Mouse (Mus musculus) lung, adult 2 months (tissue): ENCODE data around the gene Eif2b5. TPM values are rescaled to one million over a fixed set of nuclear protein-coding genes. Genes with fewer than 3 reads are reported as not detected.
A peak's percentile ranks its signal among the peaks of the same experiment; 100 is the strongest.

Source experiments
- DNase-seq: peaks from one replicate; pipeline ENCODE4 v3.0.0; 2022
- H3K4me1 ChIP-seq: fragments of 200-500 bp; 2 replicates; pipeline ENCODE4 v1.6.1; 2011; ENCODE audit warnings: low read length; ENCODE audit not compliant: control insufficient read depth, insufficient read depth
- H3K4me3 ChIP-seq: fragments of 200-500 bp; replicated peaks from 2 replicates; pipeline ENCODE3; 2011; ENCODE audit warnings: low read depth, mild to moderate bottlenecking, control low read depth, low read length; ENCODE audit errors: extremely low read depth
- CTCF ChIP-seq: fragments of 200-500 bp; IDR thresholded peaks from 2 replicates; pipeline ENCODE4 v1.5.1; 2011; ENCODE audit warnings: mild to moderate bottlenecking, low read length, control low read depth; ENCODE audit not compliant: insufficient read depth
- POLR2A ChIP-seq: fragments of 200-500 bp; IDR thresholded peaks from 2 replicates; pipeline ENCODE4 v1.6.1; 2011; ENCODE audit warnings: low read depth, mild to moderate bottlenecking, control low read depth, low read length, borderline replicate concordance; ENCODE audit errors: extremely low read depth
- WGBS: fragments of 180-500 bp; shearing (Covaris S2); methylation state at CpG from one replicate; pipeline ENCODE4 v1.1.7; 2018; 5-methylcytosine and 5-hydroxymethylcytosine counted together
- polyA plus RNA-seq: library from polyadenylated mRNA; depleted of rRNA; stranded (reverse); fragments of >200 nt; gene quantifications from 2 replicates; pipeline ENCODE4 v1.2.3, GENCODE M21; 2012; rRNA removed

The Eif2b5 gene
- polyA plus RNA-seq, 1 experiment: 24.7 TPM

- H3K4me3 ChIP-seq: peak within 1 kb of the TSS; percentile 93
- TF ChIP-seq CTCF (no peak), POLR2A (peak; percentile 95; the same call in 1 of the 2 replicates)
- WGBS: under 1% methylated on average over 56 of the region's 56 CpGs
- H3K4me1 ChIP-seq: peaks cover 4% of the 10 kb centered on the region
- peak; percentile 95 for DNase-seq
These were observed 49.7 kb downstream of the Eif2b5 start, which contains the start of gene Abcf3 for GRCm38 (mm10) chr16:20548096-20548948. Gene Abcf3, plus strand, starts transcription at chr16:20548577.

GRCm38 (mm10) chr16:20549161-20549560 is 50.5 kb downstream of the Eif2b5 start:
- Histone ChIP-seq H3K4me1 (peaks cover 4% of the 10 kb centered on the region), H3K4me3 (peak overlapping the region; percentile 93)
- TF ChIP-seq CTCF: no peak
- TF ChIP-seq POLR2A: no peak
- WGBS: 42% methylated on average over 9 of the region's 9 CpGs
- no peak for DNase-seq

- WGBS: 97% methylated on average over 5 of the region's 5 CpGs
- TF ChIP-seq POLR2A (no peak), CTCF (no peak)
- Histone ChIP-seq H3K4me3 (no peak overlapping the region), H3K4me1 (peaks cover 4% of the 10 kb centered on the region)
- DNase-seq: no peak
These were observed 53.1 kb downstream of the Eif2b5 start for GRCm38 (mm10) chr16:20551691-20552090.

GRCm38 (mm10) chr16:20552594-20552993 is 54.0 kb downstream of the Eif2b5 start:
- TF ChIP-seq POLR2A (no peak), CTCF (no peak)
- WGBS: 84% methylated on average over 1 of the region's 1 CpGs
- Histone ChIP-seq H3K4me3 (no peak overlapping the region), H3K4me1 (peaks cover 4% of the 10 kb centered on the region)
- no peak for DNase-seq

GRCm38 (mm10) chr16:20555000-20555399 is 56.4 kb downstream of the Eif2b5 start:
- no peak for DNase-seq
- Histone ChIP-seq H3K4me3 (no peak overlapping the region), H3K4me1 (no peaks in the 10 kb centered on the region)
- 81% methylated on average over 6 of the region's 6 CpGs for WGBS
- TF ChIP-seq POLR2A: no peak
- no peak for TF ChIP-seq CTCF

- Histone ChIP-seq H3K4me3 (no peak overlapping the region), H3K4me1 (no peaks in the 10 kb centered on the region)
- WGBS: 75% methylated on average over 7 of the region's 7 CpGs
- TF ChIP-seq CTCF (no peak), POLR2A (no peak)
- DNase-seq: no peak
These were observed 58.8 kb downstream of the Eif2b5 start for GRCm38 (mm10) chr16:20557381-20557780.

Other genes with a start within 250 kb of the Eif2b5 start
- 30.5 and 41.4 TPM in 2 replicates for gene Parl, start 196.4 kb upstream of the Eif2b5 start, polyA plus RNA-seq
- 3.5 and 4.4 TPM in 2 replicates for gene Cyp2ab1, start 173.4 kb upstream of the Eif2b5 start, polyA plus RNA-seq
- gene Abcc5, start 72.4 kb upstream of the Eif2b5 start, polyA plus RNA-seq: 108 and 148 TPM in 2 replicates
- 35.9 and 44.0 TPM in 2 replicates for gene Dvl3, start 18.2 kb downstream of the Eif2b5 start, polyA plus RNA-seq
- gene Ap2m1, start 36.7 kb downstream of the Eif2b5 start, polyA plus RNA-seq: 339 and 440 TPM in 2 replicates
- 32.0 and 50.5 TPM in 2 replicates for gene Abcf3, start 49.8 kb downstream of the Eif2b5 start, polyA plus RNA-seq
- 0.10 and 0.34 TPM in 2 replicates for gene Vwa5b2, start 90.7 kb downstream of the Eif2b5 start, polyA plus RNA-seq
- gene Eef1akmt4, start 112.8 kb downstream of the Eif2b5 start, polyA plus RNA-seq: 7.6 and 8.3 TPM in 2 replicates
- 0.17 TPM in 1 of 2 replicates, not detected in the other for gene Gm49333, start 112.8 kb downstream of the Eif2b5 start, polyA plus RNA-seq
- 18.0 and 23.7 TPM in 2 replicates for gene Alg3, start 112.9 kb downstream of the Eif2b5 start, polyA plus RNA-seq
- gene Camk2n2, start 122.5 kb downstream of the Eif2b5 start, polyA plus RNA-seq: 3.4 and 4.0 TPM in 2 replicates
- gene Ece2, start 131.0 kb downstream of the Eif2b5 start, polyA plus RNA-seq: 0.37 and 0.64 TPM in 2 replicates
- gene Psmd2, start 152.8 kb downstream of the Eif2b5 start, polyA plus RNA-seq: 56.0 and 90.0 TPM in 2 replicates
- 341 and 342 TPM in 2 replicates for gene Eif4g1, start 169.5 kb downstream of the Eif2b5 start, polyA plus RNA-seq
- gene Fam131a, start 194.4 kb downstream of the Eif2b5 start, polyA plus RNA-seq: 17.3 and 19.2 TPM in 2 replicates
- gene Polr2h, start 218.8 kb downstream of the Eif2b5 start, polyA plus RNA-seq: 8.3 and 12.0 TPM in 2 replicates
- 8.1 and 9.5 TPM in 2 replicates for gene Clcn2, start 218.9 kb downstream of the Eif2b5 start, polyA plus RNA-seq
- gene Chrd, start 234.3 kb downstream of the Eif2b5 start, polyA plus RNA-seq: 4.4 and 5.8 TPM in 2 replicates
- 1.1 and 1.6 TPM in 2 replicates for gene Thpo, start 235.7 kb downstream of the Eif2b5 start, polyA plus RNA-seq